Mouse (Mus musculus): ENCODE results near the gene Mta3. TPM values are rescaled to one million over a fixed set of nuclear protein-coding genes. Genes with fewer than 3 reads are reported as not detected.

The Mta3 gene
- polyA plus RNA-seq, 1 experiment from 2014 or later: 41.0 TPM

- Histone ChIP-seq H3K4me3 (ENCODE audit: low read depth, low read length) (no peak overlapping the region), H3K27ac (ENCODE audit: low read depth) (no peak overlapping the region), H3K36me3 (ENCODE audit: insufficient read depth) (no peaks in the 10 kb centered on the region), H3K27me3 (ENCODE audit: insufficient read depth, low read length) (no peaks in the 10 kb centered on the region), H3K9me3 (ENCODE audit: low read depth, low read length) (no peaks in the 10 kb centered on the region), H3K4me1 (ENCODE audit: insufficient read depth) (no peaks in the 10 kb centered on the region), H3K9ac (no peak overlapping the region), H3K4me2 (no peak overlapping the region)
- no peak for ATAC-seq (ENCODE audit: insufficient read depth)
- no peak for TF ChIP-seq CTCF (IDR thresholded peaks at IDR 0.05; ENCODE audit: low read depth)
- DNase-seq: no peak
- WGBS: 84% methylated on average over 1 of the region's 1 CpGs
Measured at GRCm38 (mm10) chr17:83677370-83677769, 28.6 kb upstream of the Mta3 start.

GRCm38 (mm10) chr17:83681977-83682376, 24.0 kb upstream of the Mta3 start:
- Histone ChIP-seq H3K4me3 (ENCODE audit: low read depth, low read length) (no peak overlapping the region), H3K9me3 (ENCODE audit: low read depth, low read length) (no peaks in the 10 kb centered on the region), H3K27ac (ENCODE audit: low read depth) (no peak overlapping the region), H3K9ac (no peak overlapping the region), H3K4me2 (no peak overlapping the region), H3K4me1 (ENCODE audit: insufficient read depth) (no peaks in the 10 kb centered on the region), H3K36me3 (ENCODE audit: insufficient read depth) (no peaks in the 10 kb centered on the region), H3K27me3 (ENCODE audit: insufficient read depth, low read length) (no peaks in the 10 kb centered on the region)
- WGBS: 42% methylated on average over 7 of the region's 7 CpGs
- TF ChIP-seq CTCF (IDR thresholded peaks at IDR 0.05; ENCODE audit: low read depth): no peak
- DNase-seq (no peak), ATAC-seq (ENCODE audit: insufficient read depth) (no peak)

GRCm38 (mm10) chr17:83684475-83684874, 21.5 kb upstream of the Mta3 start:
- ATAC-seq (ENCODE audit: insufficient read depth) (no peak), DNase-seq (no peak)
- no peak overlapping the region for H3K27ac ChIP-seq (ENCODE audit: low read depth)
- H3K9ac ChIP-seq: no peak overlapping the region
- no peaks in the 10 kb centered on the region for H3K36me3 ChIP-seq (ENCODE audit: insufficient read depth)
- H3K9me3 ChIP-seq (ENCODE audit: low read depth, low read length): no peaks in the 10 kb centered on the region
- no peaks in the 10 kb centered on the region for H3K4me1 ChIP-seq (ENCODE audit: insufficient read depth)
- 81% methylated on average over 7 of the region's 7 CpGs for WGBS
- TF ChIP-seq CTCF (IDR thresholded peaks at IDR 0.05; ENCODE audit: low read depth): no peak
- no peak overlapping the region for H3K4me2 ChIP-seq
- no peaks in the 10 kb centered on the region for H3K27me3 ChIP-seq (ENCODE audit: insufficient read depth, low read length)
- H3K4me3 ChIP-seq (ENCODE audit: low read depth, low read length): no peak overlapping the region

GRCm38 (mm10) chr17:83690418-83690817, 15.5 kb upstream of the Mta3 start:
- H3K9me3 ChIP-seq (ENCODE audit: low read depth, low read length): no peaks in the 10 kb centered on the region
- ATAC-seq (ENCODE audit: insufficient read depth): no peak
- 35% methylated on average over 2 of the region's 2 CpGs for WGBS

GRCm38 (mm10) chr17:83691379-83691778, 14.6 kb upstream of the Mta3 start:
- TF ChIP-seq CTCF (IDR thresholded peaks at IDR 0.05; ENCODE audit: low read depth): no peak
- Histone ChIP-seq H3K9ac (no peak overlapping the region), H3K4me2 (no peak overlapping the region), H3K4me1 (ENCODE audit: insufficient read depth) (no peaks in the 10 kb centered on the region), H3K36me3 (ENCODE audit: insufficient read depth) (no peaks in the 10 kb centered on the region), H3K27ac (ENCODE audit: low read depth) (no peak overlapping the region), H3K27me3 (ENCODE audit: insufficient read depth, low read length) (no peaks in the 10 kb centered on the region), H3K9me3 (ENCODE audit: low read depth, low read length) (no peaks in the 10 kb centered on the region), H3K4me3 (ENCODE audit: low read depth, low read length) (no peak overlapping the region)
- ATAC-seq (ENCODE audit: insufficient read depth): no peak
- WGBS: 56% methylated on average over 4 of the region's 4 CpGs
- no peak for DNase-seq

More at GRCm38 (mm10) chr17:83690418-83690817, 15.5 kb upstream of the Mta3 start:
- Histone ChIP-seq H3K4me3 (ENCODE audit: low read depth, low read length) (no peak overlapping the region), H3K4me1 (ENCODE audit: insufficient read depth) (no peaks in the 10 kb centered on the region), H3K36me3 (ENCODE audit: insufficient read depth) (no peaks in the 10 kb centered on the region), H3K27ac (ENCODE audit: low read depth) (no peak overlapping the region), H3K4me2 (no peak overlapping the region), H3K9ac (no peak overlapping the region), H3K27me3 (ENCODE audit: insufficient read depth, low read length) (no peaks in the 10 kb centered on the region)
- TF ChIP-seq CTCF (IDR thresholded peaks at IDR 0.05; ENCODE audit: low read depth): no peak
- no peak for DNase-seq

GRCm38 (mm10) chr17:83693941-83694340, 12.0 kb upstream of the Mta3 start:
- DNase-seq (no peak), ATAC-seq (ENCODE audit: insufficient read depth) (no peak)
- Histone ChIP-seq H3K4me3 (ENCODE audit: low read depth, low read length) (no peak overlapping the region), H3K4me2 (no peak overlapping the region), H3K27ac (ENCODE audit: low read depth) (no peak overlapping the region), H3K27me3 (ENCODE audit: insufficient read depth, low read length) (no peaks in the 10 kb centered on the region), H3K9ac (no peak overlapping the region), H3K4me1 (ENCODE audit: insufficient read depth) (no peaks in the 10 kb centered on the region), H3K9me3 (ENCODE audit: low read depth, low read length) (no peaks in the 10 kb centered on the region), H3K36me3 (ENCODE audit: insufficient read depth) (no peaks in the 10 kb centered on the region)
- TF ChIP-seq CTCF (IDR thresholded peaks at IDR 0.05; ENCODE audit: low read depth): no peak
- WGBS: 62% methylated on average over 9 of the region's 9 CpGs

- Histone ChIP-seq H3K36me3 (ENCODE audit: insufficient read depth) (no peaks in the 10 kb centered on the region), H3K4me3 (ENCODE audit: low read depth, low read length) (no peak overlapping the region), H3K9me3 (ENCODE audit: low read depth, low read length) (no peaks in the 10 kb centered on the region), H3K27me3 (ENCODE audit: insufficient read depth, low read length) (no peaks in the 10 kb centered on the region), H3K4me2 (no peak overlapping the region), H3K9ac (no peak overlapping the region), H3K27ac (ENCODE audit: low read depth) (no peak overlapping the region), H3K4me1 (ENCODE audit: insufficient read depth) (no peaks in the 10 kb centered on the region)
- DNase-seq: no peak
- TF ChIP-seq CTCF (IDR thresholded peaks at IDR 0.05; ENCODE audit: low read depth): no peak
- ATAC-seq (ENCODE audit: insufficient read depth): no peak
- 73% methylated on average over 2 of the region's 2 CpGs for WGBS
Measured at GRCm38 (mm10) chr17:83695785-83696184, 10.2 kb upstream of the Mta3 start.

All from lung, embryonic 14.5 days (tissue).